Mouse (Mus musculus) liver, embryonic 14.5 days (tissue): ENCODE data around the gene Cpeb4. TPM values are rescaled to one million over a fixed set of nuclear protein-coding genes. Genes with fewer than 3 reads are reported as not detected.

ENCODE experiments used
- ATAC-seq: fragments of 200-750 bp; cut with Nextera tagmentation; 2 replicates; pipeline ENCODE4 v1.8.0; 2017; ENCODE audit warnings: moderate number of reproducible peaks, mild to moderate bottlenecking, moderate library complexity; ENCODE audit not compliant: insufficient read depth
- DNase-seq, 3 experiments: peaks; one replicate each; pipeline ENCODE4 v3.0.0-alpha.2; 2012 to 2013; ENCODE audit warnings: low read depth in 3 of 3, low spot score in 3 of 3
- H3K27ac ChIP-seq: fragments of 300-500 bp; sonication (generic); 2 replicates; pipeline ENCODE4 v1.5.1; 2014; ENCODE audit warnings: moderate library complexity, mild to moderate bottlenecking, control low read depth, inconsistent platforms
- H3K27me3 ChIP-seq: fragments of 300-500 bp; sonication (generic); 2 replicates; pipeline ENCODE4 v1.6.1; 2014; ENCODE audit warnings: mild to moderate bottlenecking, low read length, moderate library complexity; ENCODE audit not compliant: control insufficient read depth, insufficient read depth
- H3K36me3 ChIP-seq: fragments of 300-500 bp; sonication (generic); replicated peaks from 2 replicates; pipeline ENCODE4 v1.6.1; 2014; ENCODE audit warnings: low read depth; ENCODE audit not compliant: control insufficient read depth, insufficient read depth
- H3K4me1 ChIP-seq, 2 experiments: fragments of 200-500 bp in 1 of 2; fragments of 300-500 bp in 1 of 2; sonication (generic) in 1 of 2; replicated peaks; 2 replicates each; pipeline ENCODE4 v1.6.1; 2012 to 2014; ENCODE audit warnings: antibody characterized with exemption in 1 of 2, inconsistent platforms in 1 of 2, low read length in 1 of 2; ENCODE audit not compliant: control insufficient read depth in 2 of 2, insufficient read depth in 2 of 2
- H3K4me2 ChIP-seq: fragments of 300-500 bp; sonication (generic); 2 replicates; pipeline ENCODE4 v1.6.1; 2014; ENCODE audit warnings: low read depth, mild to moderate bottlenecking, control low read depth, moderate library complexity
- H3K4me3 ChIP-seq, 2 experiments: fragments of 200-500 bp in 1 of 2; fragments of 300-500 bp in 1 of 2; sonication (generic) in 1 of 2; 2 replicates each; pipeline ENCODE4 v1.5.1; 2012 to 2014; ENCODE audit warnings: low read depth in 2 of 2, low read length in 2 of 2, mild to moderate bottlenecking in 2 of 2, control low read depth in 1 of 2, inconsistent platforms in 1 of 2, moderate library complexity in 1 of 2; ENCODE audit not compliant: insufficient read depth in 1 of 2
- H3K9ac ChIP-seq: fragments of 300-500 bp; sonication (generic); replicated peaks from 2 replicates; pipeline ENCODE4 v1.6.1; 2014; ENCODE audit warnings: mild to moderate bottlenecking, control low read depth, moderate library complexity
- H3K9me3 ChIP-seq: fragments of 300-500 bp; sonication (generic); 2 replicates; pipeline ENCODE4 v1.6.1; 2016; ENCODE audit warnings: low read length, mixed read lengths; ENCODE audit not compliant: control insufficient read depth
- CTCF ChIP-seq: IDR thresholded peaks from 2 replicates; pipeline ENCODE4 v1.5.1; 2016; ENCODE audit warnings: antibody characterized with exemption, low read depth, control low read depth
- EP300 ChIP-seq: IDR thresholded peaks from 2 replicates; pipeline ENCODE4 v1.6.1; 2016; ENCODE audit warnings: antibody characterized with exemption, low read depth
- WGBS: fragments of 180-500 bp; shearing (Covaris S2); extraction: QIAGEN DNeasy Blood & Tissue Kit; methylation state at CpG from one replicate; pipeline ENCODE4 v1.1.7; 2014; ENCODE audit not compliant: insufficient replicate concordance; 5-methylcytosine and 5-hydroxymethylcytosine counted together
- polyA plus RNA-seq, 2 experiments: library from polyadenylated mRNA; depleted of rRNA in 1 of 2; stranded (reverse) in 1 of 2; unstranded in 1 of 2; fragments of >200 nt; fragmentation: Nextera tagmentation in 1 of 2; extraction: Ambion mirVana in 1 of 2; gene quantifications; 2 replicates each; pipeline versions ENCODE4 v1.2.1 to v1.2.3; 2012 to 2014

Gene Cpeb4
- polyA plus RNA-seq, 2 experiments: 25.1 to 29.4 TPM

GRCm38 (mm10) chr11:31885765-31886164 lies 13.8 kb downstream of the Cpeb4 start:
- Histone ChIP-seq H3K4me3 (no peak overlapping the region), H3K27me3 (no peaks in the 10 kb centered on the region), H3K36me3 (peaks cover 82% of the 10 kb centered on the region), H3K4me2 (peak overlapping the region; percentile 6; the same call in 1 of the 2 replicates), H3K4me1 (peaks cover 15 to 25% of the 10 kb centered on the region in 2 experiments), H3K9ac (no peak overlapping the region), H3K9me3 (no peaks in the 10 kb centered on the region), H3K27ac (no peak overlapping the region)
- TF ChIP-seq EP300 (no peak), CTCF (no peak)
- 79% methylated on average over 1 of the region's 1 CpGs for WGBS
- ATAC-seq (no peak), DNase-seq (no peak)

- no peak overlapping the region for H3K9ac ChIP-seq
- no peak overlapping the region for H3K27ac ChIP-seq
- 66% methylated on average over 1 of the region's 1 CpGs for WGBS
- no peak for TF ChIP-seq CTCF
- no peak for TF ChIP-seq EP300
- H3K4me3 ChIP-seq: no peak overlapping the region
- H3K9me3 ChIP-seq: no peaks in the 10 kb centered on the region
- DNase-seq (no peak), ATAC-seq (no peak)
- no peaks in the 10 kb centered on the region for H3K27me3 ChIP-seq
- peaks cover 82% of the 10 kb centered on the region for H3K36me3 ChIP-seq
- 0 out of 2 replicates have a peak overlapping the region, but pooled peaks have one; percentile 16 for H3K4me2 ChIP-seq
- peaks cover 17 to 30% of the 10 kb centered on the region in 2 experiments for H3K4me1 ChIP-seq
Measured at GRCm38 (mm10) chr11:31888229-31888628, 16.2 kb downstream of the Cpeb4 start.

- 20% methylated on average over 3 of the region's 3 CpGs for WGBS
- Histone ChIP-seq H3K4me3 (no peak overlapping the region), H3K9me3 (no peaks in the 10 kb centered on the region), H3K4me1 (peaks cover 28 to 45% of the 10 kb centered on the region in 2 experiments), H3K27me3 (no peaks in the 10 kb centered on the region), H3K4me2 (peak overlapping the region; percentile 8), H3K36me3 (peaks cover 80% of the 10 kb centered on the region), H3K9ac (no peak overlapping the region; the same call in 1 of the 2 replicates), H3K27ac (peak overlapping the region; percentile 20; the same call in 1 of the 2 replicates)
- no peak for DNase-seq
- no peak for ATAC-seq
- TF ChIP-seq EP300 (no peak), CTCF (no peak)
Measured at GRCm38 (mm10) chr11:31892152-31892551, 20.1 kb downstream of the Cpeb4 start.

- H3K9ac ChIP-seq: no peak overlapping the region
- no peak overlapping the region for H3K4me3 ChIP-seq
- H3K36me3 ChIP-seq: peaks cover 86% of the 10 kb centered on the region
- no peak overlapping the region; the same call in 1 of the 2 replicates for H3K27ac ChIP-seq
- peaks cover 37 to 58% of the 10 kb centered on the region in 2 experiments for H3K4me1 ChIP-seq
- TF ChIP-seq CTCF (no peak), EP300 (no peak)
- DNase-seq: no peak
- no peak for ATAC-seq
- no peaks in the 10 kb centered on the region for H3K27me3 ChIP-seq
- H3K9me3 ChIP-seq: no peaks in the 10 kb centered on the region
- peak overlapping the region; percentile 69 for H3K4me2 ChIP-seq
- 63% methylated on average over 2 of the region's 2 CpGs for WGBS
Measured at GRCm38 (mm10) chr11:31893639-31894038, 21.6 kb downstream of the Cpeb4 start.

GRCm38 (mm10) chr11:31896065-31896792 lies 24.2 kb downstream of the Cpeb4 start:
- peak overlapping the region; percentile 21 for H3K9ac ChIP-seq
- H3K36me3 ChIP-seq: peaks cover 81% of the 10 kb centered on the region
- 61% methylated on average over 4 of the region's 4 CpGs for WGBS
- DNase-seq (no peak), ATAC-seq (peak; percentile 48)
- H3K27me3 ChIP-seq: no peaks in the 10 kb centered on the region
- peak overlapping the region; percentile 89 for H3K27ac ChIP-seq
- no peaks in the 10 kb centered on the region for H3K9me3 ChIP-seq
- peak overlapping the region; percentile 19 to 45; a peak in 3 of 4 replicates for H3K4me3 ChIP-seq
- H3K4me2 ChIP-seq: peak overlapping the region; percentile 69
- peaks cover 45 to 64% of the 10 kb centered on the region in 2 experiments for H3K4me1 ChIP-seq
- TF ChIP-seq CTCF: no peak
- TF ChIP-seq EP300: no peak
